Mouse (Mus musculus) thymus, postnatal 14 days (tissue): ENCODE measurements around the gene Styxl1.
A peak's percentile ranks its signal among the peaks of the same experiment; 100 is the strongest.

ENCODE experiments used
- DNase-seq: peaks from one replicate; pipeline ENCODE4 v3.0.0; 2021

Styxl1 gene

GRCm38 (mm10) chr5:135777796-135778470, at the start of gene Styxl1:
TSS of gene Styxl1 (minus strand) at chr5:135778385.
- no peak for DNase-seq

- DNase-seq: no peak
Observed at GRCm38 (mm10) chr5:135826225-135826624, 48.0 kb upstream of the Styxl1 start.

DNA sequence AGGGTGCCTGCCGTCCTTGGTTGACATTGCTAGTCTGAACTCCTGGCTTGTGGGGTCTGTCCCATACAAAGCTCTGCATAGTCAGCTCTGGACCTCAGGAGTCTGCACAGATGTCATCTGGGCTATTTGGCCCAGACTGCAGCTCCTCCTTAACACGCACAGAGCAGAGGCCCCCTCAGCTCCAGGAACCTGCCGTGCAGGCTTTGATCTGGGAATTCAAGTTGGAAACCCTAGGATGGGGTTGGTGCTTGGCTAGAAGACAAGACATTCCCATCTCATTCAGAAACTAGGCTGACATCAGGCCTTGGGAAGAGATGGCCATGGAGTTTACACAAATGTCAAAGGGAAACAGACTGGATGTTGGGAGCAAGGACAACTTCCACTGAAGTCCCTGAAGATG, 46.3 kb upstream of the Styxl1 start:
- DNase-seq: no peak

DNA sequence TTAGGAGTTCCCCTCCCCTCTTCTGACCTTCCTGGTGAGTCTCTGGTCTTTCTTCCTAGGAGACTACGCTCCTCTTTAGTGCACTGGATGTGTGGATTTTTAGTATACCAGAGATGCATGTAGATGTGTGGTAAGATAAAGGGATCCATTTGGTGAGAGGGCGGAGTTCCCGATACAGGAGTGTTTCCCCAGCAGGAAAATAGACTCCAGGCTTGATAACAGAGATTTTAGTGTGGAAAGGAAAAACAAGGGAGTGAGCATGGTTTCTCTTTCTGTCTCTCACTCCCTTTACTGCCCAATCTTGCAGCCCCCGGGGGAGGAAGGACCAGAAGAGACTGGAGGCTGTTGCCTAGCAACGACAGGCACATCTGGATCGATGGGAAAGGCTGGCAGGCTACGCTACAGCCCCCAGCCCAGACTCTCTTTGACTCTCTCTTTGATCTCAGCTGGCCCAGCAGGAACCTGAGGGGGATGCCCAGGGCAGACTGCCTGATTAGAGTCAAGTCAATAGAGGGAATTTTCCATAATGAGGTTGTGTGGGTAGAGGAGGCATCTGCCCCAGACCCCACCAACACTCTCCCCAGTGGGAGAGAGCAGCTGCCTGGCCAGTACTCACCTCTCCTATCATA, 44.2 kb upstream of the Styxl1 start:
- no peak for DNase-seq

DNA sequence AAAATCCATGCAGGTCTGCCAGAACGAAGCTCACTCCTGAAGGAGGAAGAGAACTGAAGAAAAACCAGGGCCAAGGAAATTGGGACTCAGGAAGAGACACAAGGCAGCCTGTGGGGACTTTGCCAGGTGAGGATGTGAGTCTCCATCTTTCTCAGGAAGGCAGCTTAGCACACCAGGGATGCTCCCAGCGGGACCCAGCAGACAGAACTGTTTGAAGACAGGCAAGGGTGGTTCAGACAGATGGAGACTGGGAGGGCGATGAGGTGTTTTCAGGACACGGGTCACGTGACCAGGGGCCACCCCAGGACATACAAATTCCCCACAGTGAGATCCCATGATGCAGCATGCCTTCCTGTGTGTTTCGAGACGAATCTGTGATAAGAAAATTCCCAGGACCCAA, 40.3 kb upstream of the Styxl1 start:
- DNase-seq: no peak

- DNase-seq: no peak
Observed at GRCm38 (mm10) chr5:135812991-135813390, 34.8 kb upstream of the Styxl1 start.

DNA sequence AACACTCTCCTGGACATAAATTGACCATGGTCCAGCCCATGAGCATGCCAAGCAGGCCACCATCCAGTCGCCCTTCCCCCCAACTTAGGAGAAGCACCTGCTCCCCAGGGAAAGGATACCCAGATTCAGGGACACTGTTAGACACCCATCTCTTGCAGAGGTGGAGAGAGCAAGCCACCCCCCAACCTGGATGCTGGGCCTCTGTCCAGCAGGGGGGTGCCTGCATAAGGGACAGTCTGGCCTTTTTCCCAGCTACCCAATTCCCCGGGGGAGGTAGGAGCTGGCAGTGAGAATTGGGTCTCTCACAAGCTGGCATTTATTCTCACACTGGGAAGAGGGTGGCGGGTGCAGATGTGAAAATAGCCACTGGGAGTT, 29.1 kb upstream of the Styxl1 start:
- DNase-seq: no peak

- peak; percentile 93 for DNase-seq
Observed at GRCm38 (mm10) chr5:135806555-135807262, 28.5 kb upstream of the Styxl1 start, which contains the start of gene Srrm3. TSS of gene Srrm3 (plus strand) at chr5:135806890.

GRCm38 (mm10) chr5:135804735-135805134, 26.6 kb upstream of the Styxl1 start:
- DNase-seq: no peak

- DNase-seq: no peak
Observed at GRCm38 (mm10) chr5:135803676-135804075, 25.5 kb upstream of the Styxl1 start.

- DNase-seq: no peak
Observed at GRCm38 (mm10) chr5:135803135-135803534, 24.9 kb upstream of the Styxl1 start.

GRCm38 (mm10) chr5:135802641-135803040, 24.5 kb upstream of the Styxl1 start:
- no peak for DNase-seq

DNA sequence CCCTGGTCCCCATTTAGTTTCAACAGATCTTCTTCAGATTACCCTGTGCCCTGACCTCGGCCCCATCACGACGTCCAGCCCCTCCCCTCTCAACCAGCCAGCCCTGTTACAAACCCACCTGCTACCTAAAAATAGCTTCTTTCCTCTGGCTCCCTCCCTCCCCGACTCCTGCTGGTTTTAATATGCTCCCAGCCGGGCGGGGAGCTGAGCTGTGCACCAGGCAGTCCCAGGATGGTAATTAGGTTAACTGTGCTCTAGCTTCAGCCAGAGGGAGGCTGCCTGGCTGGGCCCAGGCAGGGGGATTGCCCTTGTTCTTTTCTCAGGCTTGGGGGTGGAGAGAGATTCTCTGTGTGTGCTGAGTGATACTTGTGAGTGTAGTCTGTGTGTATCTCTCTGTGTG, 22.7 kb upstream of the Styxl1 start:
- DNase-seq: no peak

DNA sequence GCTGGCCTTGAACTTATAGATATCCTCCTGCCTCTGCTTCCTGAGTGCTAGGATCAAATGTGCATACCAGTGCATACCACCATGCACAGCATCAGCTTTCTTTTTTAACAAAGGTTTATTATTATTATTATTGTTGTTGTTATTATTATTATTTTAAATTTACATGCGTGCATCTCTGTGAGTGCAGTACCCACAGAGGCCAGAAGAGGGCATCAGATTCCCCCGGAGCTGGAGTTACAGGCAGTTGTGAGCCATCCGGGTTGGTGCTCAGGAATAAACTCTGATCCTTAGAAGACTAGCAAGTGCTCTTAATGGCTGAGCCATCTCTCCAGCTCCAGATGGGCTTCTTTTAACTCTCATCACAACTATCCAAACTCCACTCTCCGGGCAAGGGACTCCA, 21.6 kb upstream of the Styxl1 start:
- no peak for DNase-seq

DNA sequence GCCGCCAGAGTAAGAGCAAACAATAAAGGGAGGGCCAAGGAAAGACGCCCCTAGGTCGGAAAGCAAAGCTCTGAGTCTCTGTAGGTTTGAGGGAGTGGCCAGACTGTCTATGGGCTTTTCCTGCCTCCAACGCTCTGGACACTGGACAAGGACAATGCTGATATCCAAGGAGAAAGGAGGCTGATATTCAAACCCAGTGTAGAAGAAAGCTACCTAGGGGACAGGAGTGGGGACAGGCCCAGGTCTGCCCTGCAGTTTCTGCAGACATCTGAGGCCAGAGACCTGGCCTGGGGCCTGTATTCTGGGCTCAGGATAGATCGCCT, 16.6 kb upstream of the Styxl1 start:
- no peak for DNase-seq

DNA sequence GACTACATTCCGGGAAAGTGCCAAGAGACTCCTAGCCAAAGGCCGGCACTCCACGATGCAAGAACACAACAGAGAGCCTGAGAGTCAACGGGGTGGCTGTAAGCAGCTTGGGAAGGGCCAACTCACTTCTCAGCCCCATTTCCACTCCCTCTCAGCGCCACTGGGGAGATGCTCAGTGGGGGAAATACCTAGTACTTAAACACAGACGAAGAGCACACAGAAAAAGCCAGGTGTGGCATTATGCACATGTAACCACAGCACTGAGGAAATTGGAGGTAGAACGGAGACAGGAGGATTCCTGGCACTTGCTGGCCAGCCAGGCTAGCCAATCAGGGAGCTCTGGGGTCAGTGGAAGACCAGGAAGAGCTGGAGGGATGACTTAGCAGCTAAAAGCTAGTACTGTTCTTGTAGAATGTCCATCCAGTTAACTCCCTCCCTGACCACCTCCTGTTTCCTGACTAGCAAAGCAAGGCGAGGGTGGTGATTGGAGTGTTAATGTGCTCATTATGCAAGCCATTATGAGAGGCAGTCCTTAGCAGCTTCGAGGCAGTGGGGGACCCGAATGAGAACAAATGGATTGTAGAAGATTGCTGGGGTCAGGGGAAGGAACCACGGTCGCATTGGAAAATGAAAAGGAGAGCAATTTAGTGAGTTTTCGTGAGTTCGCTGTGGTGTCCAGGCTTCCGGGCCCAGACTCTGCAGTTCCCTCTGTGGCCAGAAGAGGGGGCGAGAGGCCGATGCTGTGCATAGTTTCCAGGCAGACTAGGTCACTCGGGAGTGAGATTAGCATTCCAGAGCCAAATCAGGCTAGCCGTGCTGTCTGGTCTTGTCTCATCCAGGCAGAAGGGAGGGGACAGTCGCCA, 16.0 kb upstream of the Styxl1 start:
- peak; percentile 83 for DNase-seq

DNA sequence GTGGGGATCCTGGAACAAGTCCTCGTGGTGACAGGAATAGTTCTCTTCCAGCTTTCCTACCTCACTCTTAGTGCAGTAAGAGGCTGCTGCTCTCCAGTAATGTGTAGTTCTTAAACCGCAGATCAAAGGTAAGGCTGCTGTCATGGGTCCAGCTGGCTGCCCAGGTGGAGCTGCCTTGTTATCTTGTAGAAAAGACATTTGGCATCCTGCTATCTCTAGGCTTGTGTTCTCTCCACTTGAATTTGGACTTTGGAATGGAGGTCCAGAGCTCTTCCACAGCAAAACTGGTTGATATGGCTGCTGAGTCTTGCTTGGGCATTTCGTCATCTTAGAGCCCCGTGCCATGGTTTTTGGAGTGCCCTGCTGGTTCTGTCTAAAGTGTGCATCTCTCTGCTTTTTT, 4.7 kb upstream of the Styxl1 start:
- no peak for DNase-seq

DNA sequence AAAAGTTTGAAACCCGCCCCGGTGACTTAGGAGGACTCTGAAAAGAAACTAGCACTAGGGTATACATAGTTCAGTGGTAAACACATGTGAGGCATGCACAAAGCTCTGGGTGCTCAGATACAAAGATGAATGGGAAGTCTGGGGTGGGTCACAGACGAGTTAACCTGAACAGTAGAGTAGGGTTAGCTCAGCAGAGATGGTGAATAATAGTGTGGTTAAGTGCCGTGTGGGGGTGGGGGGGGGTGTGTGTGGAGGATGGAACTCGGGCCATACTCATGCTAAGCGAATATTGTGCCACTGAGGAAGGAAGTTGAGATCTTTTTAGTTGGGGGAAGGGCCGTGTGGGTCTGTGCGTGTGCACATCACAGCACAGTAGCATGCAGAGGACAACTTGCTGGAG, 2.1 kb upstream of the Styxl1 start:
- DNase-seq: no peak

DNA sequence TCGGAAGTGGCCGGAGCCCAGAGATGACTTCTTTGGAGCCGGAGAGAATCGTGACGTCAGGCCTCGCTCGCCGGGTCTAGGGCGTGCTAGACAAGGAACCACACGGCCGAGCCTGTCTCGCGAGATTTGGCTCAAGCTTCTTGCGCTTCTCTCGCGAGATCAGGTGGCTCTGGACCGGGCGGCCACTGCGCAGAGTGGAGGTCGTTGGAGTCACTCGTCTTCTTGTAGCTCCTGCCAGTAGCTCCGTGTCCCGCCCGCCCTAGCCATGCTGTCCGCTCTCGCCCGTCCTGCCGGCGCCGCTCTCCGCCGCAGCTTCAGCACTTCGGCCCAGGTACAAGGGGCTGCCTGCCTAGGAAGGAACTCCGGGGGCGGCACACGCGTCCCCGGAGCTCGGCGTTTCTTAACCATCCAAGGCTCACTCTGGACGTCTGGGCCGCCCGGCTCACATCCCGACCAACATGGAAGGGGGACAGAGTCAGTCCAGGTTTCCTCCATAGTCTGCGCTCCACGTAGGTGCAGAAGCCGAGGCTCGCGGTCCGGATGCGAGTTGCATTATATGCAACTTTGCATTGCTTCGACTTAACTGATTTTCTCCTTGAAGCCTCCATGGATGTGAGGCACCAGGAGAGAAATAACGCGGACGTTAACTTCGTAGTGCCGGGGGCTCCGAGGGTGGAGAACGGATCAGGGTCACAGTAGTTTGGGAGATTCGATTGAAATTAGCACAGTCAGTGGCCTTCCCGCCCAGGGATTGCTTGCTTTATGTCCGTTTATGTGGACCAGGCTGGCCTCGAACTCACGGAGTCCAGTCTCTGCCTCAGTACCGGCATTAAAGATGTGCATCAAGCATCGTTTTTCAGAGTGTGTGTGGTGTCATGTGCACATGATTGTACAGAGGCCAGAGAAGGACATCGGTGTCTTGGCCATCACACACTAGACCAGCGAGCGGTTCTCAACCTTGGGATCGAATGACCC, 573 bp upstream of the Styxl1 start, which contains the start of gene Mdh2:
Gene Mdh2 (plus strand): TSS at position 10 of the 975 bp plus-strand sequence.
- DNase-seq: peak; percentile 100

DNA sequence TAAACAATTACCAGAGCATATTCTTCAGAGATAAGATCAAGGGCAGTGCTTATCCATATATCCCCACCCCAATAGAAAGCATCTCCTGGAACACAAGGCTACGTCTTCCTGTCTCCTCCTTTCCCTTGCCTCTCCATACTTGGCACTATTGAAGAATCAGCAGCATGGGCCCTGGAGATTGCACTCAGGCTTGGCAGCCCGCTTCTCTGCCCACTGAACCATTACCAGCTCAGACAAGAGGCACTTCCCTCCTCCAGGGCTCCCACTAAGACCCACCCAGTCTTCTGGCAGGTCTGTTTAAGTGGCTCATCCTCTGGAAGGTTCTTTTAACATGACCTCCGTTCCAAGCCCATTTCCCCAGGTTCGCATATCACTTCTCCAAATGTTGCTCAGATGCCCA, 1.6 kb downstream of the Styxl1 start:
- no peak for DNase-seq

GRCm38 (mm10) chr5:135772519-135772918, 5.7 kb downstream of the Styxl1 start:
- DNase-seq: no peak

DNA sequence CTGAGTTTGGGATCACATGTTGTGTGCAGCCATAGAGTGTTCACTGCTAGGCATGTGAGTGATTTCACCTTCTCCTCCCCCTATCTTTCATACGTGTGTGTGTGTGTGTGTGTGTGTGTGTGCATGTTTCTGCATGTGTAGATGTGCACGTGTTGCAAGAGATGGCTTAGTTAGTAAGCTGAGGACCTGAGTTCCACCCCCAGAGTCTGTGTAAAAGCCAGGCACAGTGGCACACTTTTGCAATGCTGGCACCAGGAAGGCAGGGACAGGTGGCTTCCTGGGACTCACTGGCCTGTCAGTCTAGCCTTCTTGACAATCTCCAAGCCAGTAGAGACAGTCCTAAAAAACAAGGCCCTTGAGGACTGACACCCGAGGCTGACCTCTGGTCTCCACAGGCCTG, 13.2 kb downstream of the Styxl1 start:
- DNase-seq: no peak
